Mouse (Mus musculus) c-Kit-positive CD71-negative TER-119-negative erythroid progenitor cells, embryonic 14.5 days (primary cell): ENCODE data around the gene Dph7.
"Not testable (repeated sequence)": the region's sequence is repeated elsewhere in the genome, so short reads cannot be mapped to it uniquely, and the experiment has no call there.

Source experiments
- DNase-seq: peaks from one replicate; pipeline ENCODE4 v3.0.0-alpha.2; 2013; ENCODE audit warnings: low read depth

The Dph7 gene

GRCm38 (mm10) chr2:24962304-24963000 lies at the start of gene Dph7:
Dph7 (plus strand) TSS chr2:24962400.
- peak; percentile 89 for DNase-seq

GRCm38 (mm10) chr2:24912589-24912988 lies 49.6 kb upstream of the Dph7 start:
- no peak for DNase-seq

- no peak for DNase-seq
Observed at GRCm38 (mm10) chr2:24914762-24915161, 47.4 kb upstream of the Dph7 start.

- peak; percentile 82 for DNase-seq
Observed at GRCm38 (mm10) chr2:24918930-24919838, 43.0 kb upstream of the Dph7 start, which contains the start of gene Ehmt1. Ehmt1 (minus strand) TSS chr2:24919614.

GRCm38 (mm10) chr2:24919839-24920175 lies 42.4 kb upstream of the Dph7 start:
- no peak for DNase-seq

- DNase-seq, result no peak
Observed at GRCm38 (mm10) chr2:24923561-24923960, 38.6 kb upstream of the Dph7 start.

GRCm38 (mm10) chr2:24925284-24925683 lies 36.9 kb upstream of the Dph7 start:
- no peak for DNase-seq

GRCm38 (mm10) chr2:24926345-24926964 lies 35.7 kb upstream of the Dph7 start:
- DNase-seq, result no peak

- no peak for DNase-seq
Observed at GRCm38 (mm10) chr2:24926965-24927358, 35.2 kb upstream of the Dph7 start.

- no peak for DNase-seq
Observed at GRCm38 (mm10) chr2:24927810-24928479, 34.3 kb upstream of the Dph7 start.

GRCm38 (mm10) chr2:24929119-24929518 lies 33.1 kb upstream of the Dph7 start:
- DNase-seq, result no peak

GRCm38 (mm10) chr2:24929593-24929992 lies 32.6 kb upstream of the Dph7 start:
- no peak for DNase-seq

GRCm38 (mm10) chr2:24934441-24934963 lies 27.7 kb upstream of the Dph7 start:
- no peak for DNase-seq

GRCm38 (mm10) chr2:24935057-24935796 lies 27.0 kb upstream of the Dph7 start, which contains the start of gene Arrdc1:
Arrdc1 (minus strand) TSS chr2:24935252.
- DNase-seq, result peak; percentile 98

GRCm38 (mm10) chr2:24942092-24942491 lies 20.1 kb upstream of the Dph7 start:
- no peak for DNase-seq

GRCm38 (mm10) chr2:24944304-24944703 lies 17.9 kb upstream of the Dph7 start:
- DNase-seq, result not testable (repeated sequence)

GRCm38 (mm10) chr2:24949421-24950188 lies 12.6 kb upstream of the Dph7 start, which contains the start of gene Zmynd19:
Zmynd19 (plus strand) TSS chr2:24949792.
- DNase-seq, result peak; percentile 94

- no peak for DNase-seq
Observed at GRCm38 (mm10) chr2:24950189-24950535, 12.0 kb upstream of the Dph7 start.

GRCm38 (mm10) chr2:24952537-24953055 lies 9.6 kb upstream of the Dph7 start:
- no peak for DNase-seq

- no peak for DNase-seq
Observed at GRCm38 (mm10) chr2:24960910-24961309, 1.3 kb upstream of the Dph7 start.
